Mouse (Mus musculus) kidney, embryonic 15.5 days (tissue): ENCODE measurements at regions not wholly inside any gene's neighbourhood (a gene's known extent, or its start where the extent isn't known, plus 50 kb on each side); places are given as distances from the start of the nearest gene placed in this dataset.
A peak's percentile ranks its signal among the peaks of the same experiment; 100 is the strongest.

Experiments
- ATAC-seq: fragments of 200-750 bp; cut with Nextera tagmentation; replicated peaks from 2 replicates; pipeline ENCODE4 v1.8.0; 2017; ENCODE audit warnings: moderate TSS enrichment; ENCODE audit not compliant: low FRiP score
- H3K27ac ChIP-seq: fragments of 300-500 bp; sonication (generic); 2 replicates; pipeline ENCODE4 v1.5.1; 2015; ENCODE audit warnings: mild to moderate bottlenecking, inconsistent platforms
- H3K27me3 ChIP-seq: fragments of 300-500 bp; sonication (generic); 2 replicates; pipeline ENCODE4 v1.6.1; 2015; ENCODE audit warnings: inconsistent platforms
- H3K36me3 ChIP-seq: fragments of 300-500 bp; sonication (generic); 2 replicates; pipeline ENCODE4 v1.6.1; 2015; ENCODE audit warnings: inconsistent platforms
- H3K4me1 ChIP-seq: fragments of 300-500 bp; sonication (generic); 2 replicates; pipeline ENCODE4 v1.6.1; 2015; ENCODE audit warnings: inconsistent platforms
- H3K4me2 ChIP-seq: fragments of 300-500 bp; sonication (generic); 2 replicates; pipeline ENCODE4 v1.6.1; 2015; ENCODE audit warnings: moderate library complexity, mild to moderate bottlenecking, inconsistent platforms
- H3K4me3 ChIP-seq: fragments of 300-500 bp; sonication (generic); replicated peaks from 2 replicates; pipeline ENCODE4 v1.5.1; 2015; ENCODE audit warnings: mild to moderate bottlenecking, inconsistent platforms
- H3K9ac ChIP-seq: fragments of 300-500 bp; sonication (generic); 2 replicates; pipeline ENCODE4 v1.6.1; 2015; ENCODE audit warnings: mild to moderate bottlenecking, inconsistent platforms
- H3K9me3 ChIP-seq: fragments of 300-500 bp; sonication (generic); replicated peaks from 2 replicates; pipeline ENCODE4 v1.6.1; 2016; ENCODE audit warnings: inconsistent platforms
- WGBS: fragments of 180-500 bp; shearing (Covaris S2); methylation state at CpG from one replicate; pipeline ENCODE4 v1.1.7; 2015; ENCODE audit warnings: mixed read lengths; 5-methylcytosine and 5-hydroxymethylcytosine counted together

DNA sequence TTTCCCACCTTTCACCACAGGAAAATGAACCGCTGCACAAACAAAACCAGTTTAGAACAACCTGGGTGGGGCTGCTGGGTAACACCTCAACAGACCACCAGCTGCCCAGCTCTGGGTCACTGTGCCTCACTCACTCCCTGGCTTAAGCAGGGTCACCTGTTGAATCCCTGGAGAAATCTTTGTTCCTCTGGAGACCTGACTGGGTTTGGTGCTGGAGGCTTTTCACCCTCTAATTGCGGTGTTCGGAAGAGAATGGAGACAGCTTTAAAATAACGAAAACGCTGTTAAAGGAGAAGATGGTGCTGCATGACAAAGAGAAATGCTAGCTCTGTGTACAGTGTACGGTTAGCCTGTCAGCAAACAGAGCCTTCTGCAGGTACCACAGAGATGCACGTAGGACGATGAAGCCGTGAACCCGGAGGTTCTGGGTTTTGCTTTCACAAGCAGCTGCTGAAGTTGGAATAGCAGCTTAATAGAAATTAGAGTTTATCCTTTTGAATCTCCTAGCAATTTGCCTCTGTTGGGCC is 218.6 kb upstream of the Sp4 start:
- ATAC-seq, result no peak
- Histone ChIP-seq H3K36me3 (no peaks in the 10 kb centered on the region), H3K9me3 (no peaks in the 10 kb centered on the region), H3K4me3 (no peak overlapping the region), H3K9ac (no peak overlapping the region), H3K4me2 (no peak overlapping the region), H3K4me1 (no peaks in the 10 kb centered on the region), H3K27ac (no peak overlapping the region), H3K27me3 (0 out of 2 replicates have a peak, but pooled peaks cover 4% of the 10 kb centered on the region)
- 54% methylated on average over 10 of the region's 10 CpGs for WGBS

DNA sequence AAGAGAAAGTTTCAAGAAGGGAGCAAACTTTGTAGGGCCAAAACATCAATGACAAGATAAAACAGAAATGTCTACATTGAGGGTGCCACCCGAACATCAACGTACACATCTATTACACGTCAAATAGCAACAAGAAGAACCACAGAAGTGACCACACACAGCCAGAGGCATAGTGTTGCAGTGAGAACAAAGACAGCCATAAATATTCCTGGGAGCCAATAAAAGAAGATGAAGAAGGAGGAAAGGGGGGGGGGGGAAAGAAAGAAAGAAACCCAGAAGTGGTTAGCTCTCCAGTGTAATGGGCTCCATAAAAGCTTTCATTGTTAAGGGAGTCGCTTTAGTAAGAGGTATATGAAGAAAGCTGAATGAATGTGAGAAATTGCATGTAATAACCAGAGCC is 209.7 kb upstream of the Sp4 start:
- H3K4me2 ChIP-seq, result no peak overlapping the region
- H3K27me3 ChIP-seq, result no peaks in the 10 kb centered on the region
- no peaks in the 10 kb centered on the region for H3K9me3 ChIP-seq
- H3K36me3 ChIP-seq, result no peaks in the 10 kb centered on the region
- H3K4me3 ChIP-seq, result no peak overlapping the region
- no peak overlapping the region for H3K27ac ChIP-seq
- 7% methylated on average over 4 of the region's 4 CpGs for WGBS
- no peak overlapping the region for H3K9ac ChIP-seq
- H3K4me1 ChIP-seq, result no peaks in the 10 kb centered on the region
- ATAC-seq, result no peak

DNA sequence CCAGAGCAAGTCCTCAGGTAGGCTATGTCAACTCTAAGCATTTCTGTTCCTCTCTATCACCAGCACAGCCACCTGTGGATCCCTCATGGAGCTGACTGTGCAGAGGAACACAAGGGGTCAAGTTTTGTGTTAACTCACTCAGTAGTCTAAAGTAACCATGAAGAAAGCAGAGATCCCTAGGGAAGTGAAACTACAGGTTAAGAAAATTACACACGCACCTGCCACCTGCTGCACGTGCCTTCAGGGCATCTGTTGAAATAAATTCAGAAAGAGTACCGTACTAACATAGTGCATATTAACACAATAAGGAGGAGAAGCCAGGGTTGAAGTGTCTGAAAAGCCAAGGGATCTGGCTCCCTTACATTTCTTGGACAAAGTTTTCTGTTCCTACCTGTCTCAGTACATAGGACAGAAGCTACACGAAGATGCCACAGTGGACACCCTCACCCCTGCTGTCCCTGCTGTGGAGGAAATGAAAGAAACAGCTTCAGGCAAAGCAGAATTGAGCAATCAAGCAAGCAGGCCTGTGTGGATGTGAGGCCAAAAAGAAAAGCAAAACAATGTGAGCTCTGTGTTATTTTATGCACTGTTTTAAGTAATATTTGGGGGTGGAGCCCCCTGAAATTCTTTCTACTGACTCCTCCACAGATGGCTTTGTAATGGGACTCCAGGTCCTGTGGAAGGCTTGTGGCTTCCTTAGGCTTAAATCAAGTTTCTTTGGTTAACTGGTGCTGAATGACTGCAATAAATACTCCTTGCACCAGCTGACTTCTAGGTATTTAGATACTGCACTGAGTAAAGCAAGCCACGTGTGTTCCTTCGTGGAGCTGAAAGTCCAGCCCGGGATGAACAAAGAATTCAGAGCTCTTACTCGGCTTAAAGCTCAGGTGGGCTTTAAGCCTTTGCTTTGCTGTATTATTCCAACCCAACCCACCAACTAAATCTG is 208.0 kb upstream of the Sp4 start:
- 0 out of 2 replicates have a peak, but pooled peaks have one; percentile 41 for ATAC-seq
- 55% methylated on average over 8 of the region's 8 CpGs for WGBS

DNA sequence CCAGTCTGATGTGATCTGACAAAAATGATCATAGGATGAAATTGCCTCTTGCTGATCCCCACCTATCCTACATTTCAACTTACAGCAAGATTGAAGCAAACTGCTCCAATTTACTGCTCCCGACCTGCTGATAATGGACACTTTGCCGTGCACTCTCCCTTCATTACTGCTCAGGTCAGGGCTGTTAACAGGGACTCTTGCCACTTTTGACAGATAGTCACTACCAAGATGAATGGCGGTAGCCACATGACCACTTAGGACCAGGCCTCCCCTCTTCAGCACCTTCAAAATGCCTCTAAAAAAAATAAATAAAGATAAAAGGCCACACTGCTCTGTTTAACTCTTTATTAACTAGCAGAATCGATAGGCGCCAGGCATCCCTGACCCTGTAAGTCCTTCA is 199.2 kb upstream of the Sp4 start:
- Histone ChIP-seq H3K4me3 (no peak overlapping the region), H3K4me1 (no peaks in the 10 kb centered on the region), H3K4me2 (no peak overlapping the region), H3K9ac (no peak overlapping the region), H3K9me3 (no peaks in the 10 kb centered on the region), H3K27ac (no peak overlapping the region), H3K27me3 (no peaks in the 10 kb centered on the region), H3K36me3 (no peaks in the 10 kb centered on the region)
- WGBS, result 16% methylated on average over 5 of the region's 5 CpGs
- no peak for ATAC-seq

More for the DNA sequence above, 208.0 kb upstream of the Sp4 start:
- H3K4me2 ChIP-seq, result no peak overlapping the region
- H3K36me3 ChIP-seq, result no peaks in the 10 kb centered on the region
- H3K4me1 ChIP-seq, result no peaks in the 10 kb centered on the region
- no peak overlapping the region for H3K27ac ChIP-seq
- H3K9ac ChIP-seq, result no peak overlapping the region
- H3K4me3 ChIP-seq, result no peak overlapping the region
- H3K9me3 ChIP-seq, result no peaks in the 10 kb centered on the region
- H3K27me3 ChIP-seq, result no peaks in the 10 kb centered on the region

DNA sequence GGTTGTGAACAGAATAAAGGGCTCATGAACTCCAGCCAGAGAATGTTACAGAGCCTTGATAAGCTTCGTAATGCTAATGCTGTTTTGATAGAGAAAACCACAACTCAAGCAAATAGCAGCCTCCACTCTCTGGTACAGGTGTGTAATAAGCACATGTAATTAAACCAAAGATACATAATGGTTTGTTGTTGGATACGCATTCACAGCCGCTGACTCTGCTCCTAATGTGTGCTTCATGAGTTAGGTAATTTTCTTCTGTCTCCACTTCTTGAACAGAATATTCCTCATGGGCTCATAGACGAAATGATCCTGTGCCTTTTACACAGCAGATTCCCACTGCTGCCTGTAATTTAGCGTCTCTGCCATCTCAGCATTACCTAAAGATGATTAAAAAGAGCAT is 186.8 kb upstream of the Sp4 start:
- H3K9me3 ChIP-seq, result no peaks in the 10 kb centered on the region
- no peak for ATAC-seq
- no peak overlapping the region for H3K9ac ChIP-seq
- no peak overlapping the region for H3K4me3 ChIP-seq
- no peak overlapping the region for H3K27ac ChIP-seq
- H3K4me2 ChIP-seq, result no peak overlapping the region
- WGBS, result 85% methylated on average over 5 of the region's 5 CpGs
- H3K36me3 ChIP-seq, result no peaks in the 10 kb centered on the region
- no peaks in the 10 kb centered on the region for H3K4me1 ChIP-seq
- H3K27me3 ChIP-seq, result no peaks in the 10 kb centered on the region

DNA sequence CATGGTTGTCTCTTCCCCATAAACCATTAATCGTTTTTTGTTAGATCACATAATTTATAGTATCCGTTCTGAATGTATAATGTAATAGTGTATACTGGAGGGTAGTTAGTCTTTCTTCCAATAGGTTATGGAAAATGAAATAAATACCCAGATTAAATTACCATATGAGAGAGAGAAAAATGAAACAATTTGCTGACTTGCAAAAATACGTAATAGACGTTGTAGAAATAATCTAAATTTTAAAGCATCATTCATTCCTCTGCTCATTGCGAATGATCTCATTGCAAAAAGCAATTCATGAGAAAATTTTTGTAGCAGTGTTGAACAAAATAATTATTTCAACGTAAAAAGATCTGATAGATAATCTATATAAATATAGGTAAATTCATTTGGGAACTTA is 185.2 kb upstream of the Sp4 start:
- H3K27me3 ChIP-seq, result no peaks in the 10 kb centered on the region
- no peak for ATAC-seq
- H3K9me3 ChIP-seq, result no peaks in the 10 kb centered on the region
- 87% methylated on average over 6 of the region's 6 CpGs for WGBS
- H3K9ac ChIP-seq, result no peak overlapping the region
- H3K4me3 ChIP-seq, result no peak overlapping the region
- H3K36me3 ChIP-seq, result no peaks in the 10 kb centered on the region
- H3K4me1 ChIP-seq, result no peaks in the 10 kb centered on the region
- no peak overlapping the region for H3K4me2 ChIP-seq
- no peak overlapping the region for H3K27ac ChIP-seq

DNA sequence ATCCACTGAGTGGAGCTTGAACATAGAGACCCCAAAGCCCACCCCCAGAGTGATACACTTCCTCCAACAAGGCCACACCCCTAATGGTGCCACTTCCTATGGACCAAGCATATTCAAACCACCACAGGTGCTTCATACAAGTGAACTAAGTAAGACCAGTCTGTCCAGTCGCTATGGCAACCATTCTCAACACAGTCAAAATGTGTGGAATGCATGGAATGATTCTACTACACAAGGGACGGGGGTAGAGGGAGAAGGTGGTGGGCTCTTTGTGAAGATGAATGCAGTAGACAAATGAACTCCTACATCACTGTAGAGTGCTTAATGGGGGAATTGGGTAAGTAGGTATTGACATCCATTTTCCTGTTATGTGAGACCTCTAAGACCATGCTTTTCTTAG is 180.1 kb upstream of the Sp4 start:
- H3K27me3 ChIP-seq, result no peaks in the 10 kb centered on the region
- no peak for ATAC-seq
- no peak overlapping the region for H3K9ac ChIP-seq
- H3K4me2 ChIP-seq, result no peak overlapping the region
- H3K36me3 ChIP-seq, result no peaks in the 10 kb centered on the region
- H3K4me1 ChIP-seq, result no peaks in the 10 kb centered on the region
- no peaks in the 10 kb centered on the region for H3K9me3 ChIP-seq
- WGBS, result 83% methylated on average over 2 of the region's 2 CpGs
- no peak overlapping the region for H3K4me3 ChIP-seq
- H3K27ac ChIP-seq, result no peak overlapping the region

DNA sequence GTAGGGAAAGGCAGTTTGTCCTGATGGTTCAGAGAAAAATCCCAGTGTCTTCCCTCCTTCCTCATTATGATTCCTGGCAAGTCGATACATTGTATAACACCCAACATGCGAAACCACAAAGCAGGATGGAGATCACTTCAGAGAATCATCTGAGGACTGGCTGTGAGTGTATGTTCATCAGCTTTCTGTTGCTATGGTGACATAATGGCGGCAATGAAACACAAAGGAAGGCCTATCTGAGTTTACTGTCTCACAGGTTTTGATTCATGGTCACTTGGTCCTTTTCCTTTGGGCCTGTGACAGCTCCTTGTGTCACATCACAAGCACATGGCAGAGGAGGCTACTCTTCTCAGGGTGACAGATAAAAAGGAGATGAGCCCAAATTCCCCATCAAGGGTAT is 173.5 kb upstream of the Sp4 start:
- 86% methylated on average over 3 of the region's 3 CpGs for WGBS
- Histone ChIP-seq H3K4me2 (no peak overlapping the region), H3K4me1 (no peaks in the 10 kb centered on the region), H3K9ac (no peak overlapping the region), H3K9me3 (no peaks in the 10 kb centered on the region), H3K27me3 (no peaks in the 10 kb centered on the region), H3K27ac (no peak overlapping the region), H3K36me3 (no peaks in the 10 kb centered on the region), H3K4me3 (no peak overlapping the region)
- no peak for ATAC-seq

DNA sequence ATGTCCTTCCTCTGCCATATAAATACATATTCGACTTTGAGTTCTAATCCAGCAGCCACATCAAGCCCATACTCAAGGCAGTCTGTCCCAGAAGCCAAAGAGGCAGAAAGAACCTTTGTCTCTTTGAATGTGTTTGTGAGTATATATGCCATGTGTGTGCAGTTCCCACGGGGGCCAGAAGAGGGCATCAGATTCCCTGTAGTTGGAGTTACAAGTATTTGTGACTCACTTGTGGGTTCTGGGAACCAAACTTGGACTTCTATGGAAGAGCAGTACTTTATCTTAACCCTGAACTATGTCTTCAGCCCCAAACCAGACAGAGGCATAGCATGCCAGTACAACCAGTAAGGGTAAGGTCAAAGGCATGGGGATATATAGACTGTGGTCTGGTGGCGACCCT is 165.6 kb upstream of the Sp4 start:
- H3K36me3 ChIP-seq, result no peaks in the 10 kb centered on the region
- H3K9ac ChIP-seq, result no peak overlapping the region
- ATAC-seq, result no peak
- H3K4me1 ChIP-seq, result no peaks in the 10 kb centered on the region
- WGBS, result 86% methylated on average over 3 of the region's 3 CpGs
- H3K27me3 ChIP-seq, result 0 out of 2 replicates have a peak, but pooled peaks cover 10% of the 10 kb centered on the region
- no peaks in the 10 kb centered on the region for H3K9me3 ChIP-seq
- H3K4me2 ChIP-seq, result no peak overlapping the region
- H3K27ac ChIP-seq, result no peak overlapping the region
- no peak overlapping the region for H3K4me3 ChIP-seq

DNA sequence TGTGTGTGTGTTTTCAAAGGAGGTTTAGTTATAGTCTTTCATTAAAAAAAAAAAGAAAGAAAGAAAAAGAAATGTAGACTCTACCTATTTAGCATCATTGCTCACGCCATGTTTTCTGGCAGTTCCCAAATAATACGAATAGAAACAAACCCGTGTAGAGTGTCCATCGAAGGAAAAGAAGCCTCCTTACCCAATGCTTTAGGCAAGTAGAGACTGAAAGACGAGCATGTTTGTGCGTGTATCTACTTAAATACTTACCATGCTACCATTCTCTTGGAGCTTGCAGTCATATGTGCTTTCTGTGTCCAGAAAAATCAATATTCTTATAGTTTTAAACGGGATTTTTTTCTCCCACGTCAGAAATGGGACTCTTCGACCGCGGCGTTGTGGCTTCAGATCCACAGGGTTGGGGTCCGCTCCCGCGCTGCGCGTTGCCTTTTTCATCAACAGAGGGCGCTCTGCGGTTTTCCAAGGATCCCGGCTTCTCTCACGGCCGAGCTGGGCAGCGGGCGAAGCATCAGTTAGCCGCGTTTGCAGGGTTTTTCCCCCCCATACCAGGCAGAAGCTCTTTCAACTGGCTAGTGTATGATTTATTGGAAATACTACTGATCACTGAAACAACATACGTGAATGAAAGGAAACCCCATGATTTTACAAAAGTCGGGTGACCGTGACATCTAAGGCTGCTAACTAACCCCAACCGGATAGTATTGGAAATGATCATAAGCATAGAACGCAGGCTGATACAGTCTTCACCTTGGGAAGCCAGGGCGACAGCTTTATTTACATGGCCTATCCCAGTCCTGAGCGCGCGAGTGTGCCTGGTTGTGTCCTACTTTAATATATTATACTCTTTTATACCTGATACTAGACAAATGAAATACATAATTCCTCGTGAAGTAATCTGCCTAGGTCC is 156.5 kb upstream of the Sp4 start:
- peaks cover 3% of the 10 kb centered on the region for H3K4me1 ChIP-seq
- no peaks in the 10 kb centered on the region for H3K36me3 ChIP-seq
- no peaks in the 10 kb centered on the region for H3K9me3 ChIP-seq
- ATAC-seq, result peak; percentile 93
- WGBS, result 11% methylated on average over 36 of the region's 36 CpGs
- H3K27ac ChIP-seq, result no peak overlapping the region
- peak overlapping the region; percentile 43 for H3K4me2 ChIP-seq
- H3K9ac ChIP-seq, result no peak overlapping the region
- peak overlapping the region; percentile 13 for H3K4me3 ChIP-seq
- peaks cover 77% of the 10 kb centered on the region for H3K27me3 ChIP-seq

DNA sequence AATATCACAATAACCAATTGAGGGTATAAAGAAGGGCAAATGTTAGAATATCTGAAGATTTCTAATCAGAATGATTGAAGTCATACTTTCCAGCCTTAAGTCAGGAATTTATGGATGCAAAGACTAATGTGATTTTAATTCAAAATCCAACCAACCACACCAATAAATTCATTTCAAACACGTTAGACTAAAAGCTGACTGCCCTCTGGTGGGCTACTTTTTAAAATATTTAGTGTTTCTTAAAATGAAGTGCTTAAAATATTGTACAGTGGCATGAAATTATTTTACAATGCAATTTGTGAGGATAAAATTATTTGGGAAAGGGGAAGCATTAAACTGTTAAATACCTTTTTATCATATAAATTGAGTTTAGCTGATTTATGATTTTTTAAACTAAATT is 154.4 kb upstream of the Sp4 start:
- Histone ChIP-seq H3K4me1 (peaks cover 3% of the 10 kb centered on the region), H3K4me2 (no peak overlapping the region), H3K27me3 (peaks cover 60% of the 10 kb centered on the region), H3K9ac (no peak overlapping the region), H3K36me3 (no peaks in the 10 kb centered on the region), H3K27ac (no peak overlapping the region), H3K9me3 (no peaks in the 10 kb centered on the region), H3K4me3 (no peak overlapping the region)
- ATAC-seq, result no peak
- 27% methylated on average over 1 of the region's 1 CpGs for WGBS

DNA sequence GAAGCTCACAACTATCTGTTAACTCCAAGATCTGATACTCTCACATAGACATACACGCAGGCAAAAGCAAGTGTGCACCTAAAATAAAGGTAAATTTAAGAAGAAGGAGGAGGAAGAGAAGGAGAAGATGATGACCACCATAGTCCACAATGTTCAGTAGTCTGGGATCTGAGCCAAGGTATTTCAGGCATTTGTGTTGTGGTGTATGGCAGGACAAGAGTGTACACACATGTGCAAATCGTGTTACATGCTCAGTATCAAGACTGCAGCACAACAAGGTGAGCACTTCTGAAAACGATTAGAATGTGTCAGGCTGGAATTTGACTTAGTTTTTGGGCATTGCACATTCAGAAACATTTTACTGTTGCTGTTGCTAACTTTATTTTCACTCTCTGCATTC is 138.4 kb upstream of the Sp4 start:
- ATAC-seq, result no peak
- Histone ChIP-seq H3K9ac (no peak overlapping the region), H3K4me1 (no peaks in the 10 kb centered on the region), H3K36me3 (no peaks in the 10 kb centered on the region), H3K4me2 (no peak overlapping the region), H3K4me3 (no peak overlapping the region), H3K27ac (no peak overlapping the region), H3K9me3 (no peaks in the 10 kb centered on the region), H3K27me3 (no peaks in the 10 kb centered on the region)
- 81% methylated on average over 3 of the region's 3 CpGs for WGBS
